Mouse (Mus musculus) E14TG2a.4 (cell line): ENCODE measurements around the gene Cdh18.

ENCODE experiments used
- CTCF ChIP-seq: conservative IDR thresholded peaks from 2 replicates; pipeline ENCODE4 v1.5.1; 2014; ENCODE audit warnings: low read length
- NANOG ChIP-seq: IDR thresholded peaks from 2 replicates; pipeline ENCODE4 v1.6.1; 2014; ENCODE audit warnings: borderline replicate concordance, low read length, mixed read lengths

GRCm38 (mm10) chr15:23509694-23510093 is 960.9 kb downstream of the Cdh18 start:
- TF ChIP-seq CTCF (no peak), NANOG (no peak)
